Mouse (Mus musculus): ENCODE measurements around the gene Nmral1.

Gene Nmral1

GRCm38 (mm10) chr16:4718753-4719518 lies at the start of gene Nmral1:
Gene Nmral1 (minus strand): TSS chr16:4719356.
- DNase-seq, result peak; percentile 97

GRCm38 (mm10) chr16:4768719-4769118 lies 49.6 kb upstream of the Nmral1 start:
- DNase-seq, result peak; percentile 85

- peak; percentile 78 for DNase-seq
Measured at GRCm38 (mm10) chr16:4767012-4767790, 48.0 kb upstream of the Nmral1 start.

- peak; percentile 72 for DNase-seq
Measured at GRCm38 (mm10) chr16:4765852-4766251, 46.7 kb upstream of the Nmral1 start.

- peak; percentile 87 for DNase-seq
Measured at GRCm38 (mm10) chr16:4763276-4763675, 44.1 kb upstream of the Nmral1 start.

- DNase-seq, result peak; percentile 65
Measured at GRCm38 (mm10) chr16:4762437-4762836, 43.3 kb upstream of the Nmral1 start.

- peak; percentile 86 for DNase-seq
Measured at GRCm38 (mm10) chr16:4756660-4757335, 37.6 kb upstream of the Nmral1 start.

GRCm38 (mm10) chr16:4754045-4754444 lies 34.9 kb upstream of the Nmral1 start:
- DNase-seq, result peak; percentile 77

GRCm38 (mm10) chr16:4752155-4752554 lies 33.0 kb upstream of the Nmral1 start:
- DNase-seq, result peak; percentile 78

- DNase-seq, result peak; percentile 36
Measured at GRCm38 (mm10) chr16:4742186-4742585, 23.0 kb upstream of the Nmral1 start.

GRCm38 (mm10) chr16:4739994-4740393 lies 20.8 kb upstream of the Nmral1 start:
- peak; percentile 61 for DNase-seq

- DNase-seq, result peak; percentile 61
Measured at GRCm38 (mm10) chr16:4736262-4736661, 17.1 kb upstream of the Nmral1 start.

GRCm38 (mm10) chr16:4730776-4731358 lies 11.7 kb upstream of the Nmral1 start:
- no peak for DNase-seq

- peak; percentile 88 for DNase-seq
Measured at GRCm38 (mm10) chr16:4727963-4728362, 8.8 kb upstream of the Nmral1 start.

- peak; percentile 52 for DNase-seq
Measured at GRCm38 (mm10) chr16:4727526-4727925, 8.4 kb upstream of the Nmral1 start.

- DNase-seq, result no peak
Measured at GRCm38 (mm10) chr16:4726528-4727128, 7.5 kb upstream of the Nmral1 start.

GRCm38 (mm10) chr16:4725780-4726527 lies 6.8 kb upstream of the Nmral1 start, which contains the start of gene Hmox2:
Gene Hmox2 (plus strand): TSS chr16:4726361.
- DNase-seq, result peak; percentile 100

GRCm38 (mm10) chr16:4725266-4725665 lies 6.1 kb upstream of the Nmral1 start:
- peak; percentile 84 for DNase-seq

- peak; percentile 93 for DNase-seq
Measured at GRCm38 (mm10) chr16:4722915-4723209, 3.7 kb upstream of the Nmral1 start.

- DNase-seq, result peak; percentile 93
Measured at GRCm38 (mm10) chr16:4722128-4722914, 3.2 kb upstream of the Nmral1 start.

GRCm38 (mm10) chr16:4717866-4718265 lies 1.3 kb downstream of the Nmral1 start:
- DNase-seq, result peak; percentile 53

Measured in heart, adult 11 months (tissue).